Mouse (Mus musculus) limb, embryonic 15.5 days (tissue): ENCODE results near the gene Zfp219. TPM values are rescaled to one million over a fixed set of nuclear protein-coding genes. Genes with fewer than 3 reads are reported as not detected.
A peak's percentile ranks its signal among the peaks of the same experiment; 100 is the strongest.

Experiments
- ATAC-seq: fragments of 200-750 bp; cut with Nextera tagmentation; 2 replicates; pipeline ENCODE4 v1.8.0; 2017; ENCODE audit warnings: low read depth, moderate TSS enrichment; ENCODE audit not compliant: insufficient number of reproducible peaks, low FRiP score, low TSS enrichment
- H3K27ac ChIP-seq: fragments of 300-500 bp; sonication (generic); 2 replicates; pipeline ENCODE4 v1.5.1; 2015; ENCODE audit warnings: moderate library complexity, mild to moderate bottlenecking, inconsistent platforms
- H3K27me3 ChIP-seq: fragments of 300-500 bp; sonication (generic); 2 replicates; pipeline ENCODE4 v1.6.1; 2015; ENCODE audit warnings: inconsistent platforms
- H3K36me3 ChIP-seq: fragments of 300-500 bp; sonication (generic); 2 replicates; pipeline ENCODE4 v1.6.1; 2015; ENCODE audit warnings: inconsistent platforms
- H3K4me1 ChIP-seq: fragments of 300-500 bp; sonication (generic); 2 replicates; pipeline ENCODE4 v1.6.1; 2015; ENCODE audit warnings: inconsistent platforms
- H3K4me2 ChIP-seq: fragments of 300-500 bp; sonication (generic); 2 replicates; pipeline ENCODE4 v1.6.1; 2015; ENCODE audit warnings: mild to moderate bottlenecking, inconsistent platforms
- H3K4me3 ChIP-seq: fragments of 300-500 bp; sonication (generic); 2 replicates; pipeline ENCODE4 v1.5.1; 2015; ENCODE audit warnings: mild to moderate bottlenecking, inconsistent platforms
- H3K9ac ChIP-seq: fragments of 300-500 bp; sonication (generic); 2 replicates; pipeline ENCODE4 v1.6.1; 2015; ENCODE audit warnings: inconsistent platforms
- H3K9me3 ChIP-seq: fragments of 300-500 bp; sonication (generic); 2 replicates; pipeline ENCODE4 v1.6.1; 2016; ENCODE audit warnings: inconsistent platforms
- WGBS: fragments of 180-500 bp; shearing (Covaris S2); methylation state at CpG from one replicate; pipeline ENCODE4 v1.1.7; 2015; 5-methylcytosine and 5-hydroxymethylcytosine counted together
- polyA plus RNA-seq: library from polyadenylated mRNA; unstranded; fragments of >200 nt; fragmentation: Nextera tagmentation; extraction: Ambion mirVana; gene quantifications from 2 replicates; pipeline ENCODE4 v1.2.1, GENCODE M21; 2015

Zfp219 gene
- polyA plus RNA-seq, 1 experiment from 2014 or later = 26.7 TPM

- no peak for ATAC-seq
- Histone ChIP-seq H3K9me3 (no peaks in the 10 kb centered on the region), H3K4me2 (peak overlapping the region; percentile 30), H3K27me3 (no peaks in the 10 kb centered on the region), H3K4me1 (peaks cover 30% of the 10 kb centered on the region), H3K36me3 (peaks cover 44% of the 10 kb centered on the region), H3K9ac (no peak overlapping the region), H3K27ac (no peak overlapping the region), H3K4me3 (peak overlapping the region; percentile 7; the same call in 1 of the 2 replicates)
- 63% methylated on average over 26 of the region's 26 CpGs for WGBS
Observed at GRCm38 (mm10) chr14:52009361-52009760, 11.2 kb downstream of the Zfp219 start.

DNA sequence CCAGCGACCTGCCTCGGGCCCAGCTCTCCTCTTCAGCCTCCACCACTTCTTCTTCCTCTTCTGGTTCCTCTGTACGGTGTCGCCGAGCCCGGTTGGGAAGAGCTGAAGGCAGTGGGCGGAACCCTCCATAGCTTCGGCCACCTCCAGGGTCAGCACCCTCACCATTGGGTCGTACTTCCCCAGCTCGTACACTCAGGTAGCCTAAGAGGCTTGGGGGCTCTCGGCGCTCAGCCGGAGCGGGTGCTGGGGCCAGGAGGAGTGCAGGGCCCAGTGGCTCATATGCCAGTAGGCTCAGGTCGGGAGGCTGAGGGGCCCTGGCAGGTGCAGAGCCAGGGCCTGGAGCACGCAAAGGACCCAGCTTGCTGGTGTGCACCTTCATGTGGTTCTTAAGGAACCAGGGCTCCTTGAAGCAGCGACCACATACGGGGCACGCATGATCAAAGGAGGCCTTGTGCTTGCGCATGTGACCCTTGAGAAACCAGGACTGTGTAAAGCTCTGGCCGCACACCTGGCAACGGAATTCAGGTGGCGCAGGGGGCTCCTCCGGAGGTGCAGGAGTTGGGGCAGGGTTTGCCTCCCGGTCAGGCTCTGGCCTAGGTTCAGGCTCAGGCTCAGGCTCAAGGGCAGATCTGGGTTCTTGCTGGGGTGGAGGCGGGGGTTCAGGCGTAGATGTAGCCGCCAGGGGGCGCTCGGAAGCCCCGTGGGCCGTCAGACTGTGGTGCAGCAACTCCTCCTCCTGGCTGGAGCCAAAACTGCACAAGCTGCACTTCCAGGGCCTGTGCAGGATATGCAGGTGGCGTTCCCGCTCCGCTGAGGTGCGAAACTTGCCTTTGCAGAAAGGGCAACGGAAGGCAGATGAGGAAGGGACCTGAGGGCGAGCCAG, 12.0 kb downstream of the Zfp219 start:
- H3K4me2 ChIP-seq = peak overlapping the region; percentile 30
- ATAC-seq = peak; percentile 38; the same call in 1 of the 2 replicates
- 55% methylated on average over 38 of the region's 38 CpGs for WGBS
- H3K4me3 ChIP-seq = peak overlapping the region; percentile 7; the same call in 1 of the 2 replicates
- H3K27me3 ChIP-seq = no peaks in the 10 kb centered on the region
- peaks cover 52% of the 10 kb centered on the region for H3K36me3 ChIP-seq
- no peak overlapping the region for H3K9ac ChIP-seq
- peaks cover 32% of the 10 kb centered on the region for H3K4me1 ChIP-seq
- H3K9me3 ChIP-seq = no peaks in the 10 kb centered on the region
- H3K27ac ChIP-seq = no peak overlapping the region

GRCm38 (mm10) chr14:52006771-52007170, 13.8 kb downstream of the Zfp219 start:
- no peak overlapping the region for H3K4me3 ChIP-seq
- H3K27ac ChIP-seq = no peak overlapping the region
- H3K9me3 ChIP-seq = no peaks in the 10 kb centered on the region
- no peak overlapping the region for H3K9ac ChIP-seq
- peaks cover 31% of the 10 kb centered on the region for H3K4me1 ChIP-seq
- 93% methylated on average over 23 of the region's 23 CpGs for WGBS
- no peaks in the 10 kb centered on the region for H3K27me3 ChIP-seq
- peaks cover 70% of the 10 kb centered on the region for H3K36me3 ChIP-seq
- ATAC-seq = no peak
- H3K4me2 ChIP-seq = no peak overlapping the region

- H3K9ac ChIP-seq = no peak overlapping the region
- no peak for ATAC-seq
- H3K4me2 ChIP-seq = no peak overlapping the region
- no peak overlapping the region for H3K4me3 ChIP-seq
- peaks cover 31% of the 10 kb centered on the region for H3K4me1 ChIP-seq
- peaks cover 72% of the 10 kb centered on the region for H3K36me3 ChIP-seq
- WGBS = 80% methylated on average over 8 of the region's 8 CpGs
- H3K27me3 ChIP-seq = no peaks in the 10 kb centered on the region
- no peak overlapping the region for H3K27ac ChIP-seq
- no peaks in the 10 kb centered on the region for H3K9me3 ChIP-seq
Observed at GRCm38 (mm10) chr14:52006241-52006640, 14.3 kb downstream of the Zfp219 start.

DNA sequence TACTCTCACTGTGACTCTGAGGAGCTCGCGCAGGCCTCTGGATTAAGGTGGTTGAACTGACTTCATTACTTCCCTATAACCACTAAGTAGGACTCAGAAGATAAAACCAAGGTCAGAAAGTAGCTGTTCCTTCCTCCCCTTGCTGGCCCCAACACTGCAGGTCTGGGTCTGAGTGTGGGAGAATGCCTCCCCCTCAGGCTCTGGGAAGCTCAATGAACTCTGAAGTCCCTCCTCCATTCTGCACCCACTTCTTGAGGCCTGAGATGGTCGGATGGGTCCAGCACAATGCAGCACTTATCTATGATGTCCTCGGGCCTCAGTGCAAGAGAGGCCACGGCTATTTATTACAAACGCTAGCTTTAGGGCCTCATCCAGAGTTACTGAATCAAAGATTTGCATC, 14.9 kb downstream of the Zfp219 start:
- Histone ChIP-seq H3K4me2 (no peak overlapping the region), H3K4me1 (peaks cover 28% of the 10 kb centered on the region), H3K9ac (no peak overlapping the region), H3K9me3 (no peaks in the 10 kb centered on the region), H3K36me3 (peaks cover 77% of the 10 kb centered on the region), H3K27ac (no peak overlapping the region), H3K4me3 (no peak overlapping the region), H3K27me3 (no peaks in the 10 kb centered on the region)
- no peak for ATAC-seq
- 89% methylated on average over 6 of the region's 6 CpGs for WGBS

GRCm38 (mm10) chr14:52005141-52005540, 15.4 kb downstream of the Zfp219 start:
- no peak for ATAC-seq
- H3K27ac ChIP-seq = no peak overlapping the region
- peaks cover 81% of the 10 kb centered on the region for H3K36me3 ChIP-seq
- no peak overlapping the region for H3K4me3 ChIP-seq
- H3K9me3 ChIP-seq = no peaks in the 10 kb centered on the region
- no peak overlapping the region for H3K9ac ChIP-seq
- H3K4me1 ChIP-seq = peaks cover 23% of the 10 kb centered on the region
- H3K4me2 ChIP-seq = no peak overlapping the region
- 76% methylated on average over 7 of the region's 7 CpGs for WGBS
- no peaks in the 10 kb centered on the region for H3K27me3 ChIP-seq

- ATAC-seq = no peak
- WGBS = 44% methylated on average over 16 of the region's 16 CpGs
- Histone ChIP-seq H3K4me1 (peaks cover 14% of the 10 kb centered on the region), H3K36me3 (peaks cover 87% of the 10 kb centered on the region), H3K27ac (no peak overlapping the region), H3K9me3 (no peaks in the 10 kb centered on the region), H3K4me3 (no peak overlapping the region), H3K27me3 (no peaks in the 10 kb centered on the region), H3K9ac (no peak overlapping the region), H3K4me2 (no peak overlapping the region)
Observed at GRCm38 (mm10) chr14:52003981-52004495, 16.5 kb downstream of the Zfp219 start.

DNA sequence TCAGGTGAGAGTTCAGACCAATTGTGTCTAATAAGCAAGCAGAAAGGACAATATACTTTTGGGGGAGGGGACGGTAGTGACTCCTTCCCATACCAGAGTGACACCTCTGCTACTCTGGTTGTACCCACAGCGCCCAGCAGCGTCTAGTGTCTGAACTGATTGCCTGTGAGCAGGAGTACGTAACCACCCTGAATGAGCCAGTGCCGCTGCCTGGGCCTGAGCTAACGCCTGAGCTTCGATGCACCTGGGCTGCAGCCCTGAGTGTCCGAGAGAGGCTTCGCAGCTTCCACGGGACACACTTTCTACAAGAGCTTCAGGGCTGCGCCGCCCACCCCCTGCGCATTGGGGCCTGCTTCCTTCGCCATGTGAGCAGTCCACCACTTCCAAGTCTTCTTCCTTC, 23.1 kb downstream of the Zfp219 start:
- no peak for ATAC-seq
- H3K9me3 ChIP-seq = no peaks in the 10 kb centered on the region
- H3K4me3 ChIP-seq = no peak overlapping the region
- H3K27ac ChIP-seq = no peak overlapping the region
- no peak overlapping the region for H3K4me2 ChIP-seq
- H3K36me3 ChIP-seq = peaks cover 88% of the 10 kb centered on the region
- no peaks in the 10 kb centered on the region for H3K27me3 ChIP-seq
- H3K9ac ChIP-seq = no peak overlapping the region
- 92% methylated on average over 14 of the region's 14 CpGs for WGBS
- H3K4me1 ChIP-seq = no peaks in the 10 kb centered on the region

- ATAC-seq = no peak
- peaks cover 88% of the 10 kb centered on the region for H3K36me3 ChIP-seq
- no peak overlapping the region for H3K4me3 ChIP-seq
- H3K4me1 ChIP-seq = no peaks in the 10 kb centered on the region
- H3K9ac ChIP-seq = no peak overlapping the region
- H3K4me2 ChIP-seq = no peak overlapping the region
- H3K27ac ChIP-seq = no peak overlapping the region
- WGBS = 66% methylated on average over 17 of the region's 17 CpGs
- no peaks in the 10 kb centered on the region for H3K9me3 ChIP-seq
- no peaks in the 10 kb centered on the region for H3K27me3 ChIP-seq
Observed at GRCm38 (mm10) chr14:51996866-51997265, 23.7 kb downstream of the Zfp219 start.

GRCm38 (mm10) chr14:51996231-51996841, 24.2 kb downstream of the Zfp219 start:
- Histone ChIP-seq H3K27ac (no peak overlapping the region), H3K4me3 (no peak overlapping the region), H3K9ac (no peak overlapping the region), H3K36me3 (peaks cover 91% of the 10 kb centered on the region), H3K9me3 (no peaks in the 10 kb centered on the region), H3K4me1 (no peaks in the 10 kb centered on the region), H3K4me2 (no peak overlapping the region), H3K27me3 (no peaks in the 10 kb centered on the region)
- ATAC-seq = no peak
- whole genome bisulfite sequencing = 84% methylated on average over 13 of the region's 13 CpGs

DNA sequence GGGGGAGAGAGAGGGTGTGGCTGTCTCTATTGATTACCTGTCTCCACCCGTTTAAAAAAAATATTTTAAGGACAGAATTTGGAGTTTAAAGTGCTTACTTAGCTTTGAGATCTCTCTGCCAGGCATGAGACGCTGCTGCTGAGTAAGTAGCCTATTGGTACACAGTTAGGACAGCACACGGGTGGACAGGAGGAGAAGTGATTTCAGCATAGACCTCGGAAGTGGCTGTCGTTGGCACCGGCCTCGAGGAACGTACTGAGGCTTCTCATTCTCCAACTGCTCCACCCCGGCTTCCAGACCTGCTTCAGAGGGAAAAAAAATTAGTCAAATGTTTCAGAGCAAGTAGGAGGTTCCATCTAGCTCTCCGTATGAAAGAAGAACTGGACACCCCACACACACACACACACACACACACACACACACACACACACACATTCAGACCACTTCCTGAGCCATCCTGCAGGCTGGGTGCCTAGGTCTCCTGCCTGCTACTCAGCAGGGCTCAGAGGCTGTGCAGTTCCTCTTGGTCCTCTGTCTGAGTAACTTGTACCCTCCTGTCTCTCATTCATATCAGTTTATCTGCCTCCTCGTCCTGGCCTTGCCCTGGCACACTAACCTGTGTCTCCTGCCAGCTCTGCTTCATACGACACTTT, 25.2 kb downstream of the Zfp219 start:
- Histone ChIP-seq H3K27me3 (no peaks in the 10 kb centered on the region), H3K9ac (no peak overlapping the region), H3K4me2 (no peak overlapping the region), H3K27ac (no peak overlapping the region), H3K36me3 (peaks cover 93% of the 10 kb centered on the region), H3K4me3 (no peak overlapping the region), H3K9me3 (no peaks in the 10 kb centered on the region), H3K4me1 (no peaks in the 10 kb centered on the region)
- WGBS = 77% methylated on average over 12 of the region's 12 CpGs
- ATAC-seq = no peak

- Histone ChIP-seq H3K9me3 (no peaks in the 10 kb centered on the region), H3K27me3 (no peaks in the 10 kb centered on the region), H3K27ac (no peak overlapping the region), H3K4me1 (0 out of 2 replicates have a peak, but pooled peaks cover 4% of the 10 kb centered on the region), H3K4me2 (no peak overlapping the region), H3K4me3 (no peak overlapping the region), H3K36me3 (peaks cover 93% of the 10 kb centered on the region), H3K9ac (no peak overlapping the region)
- 89% methylated on average over 4 of the region's 4 CpGs for WGBS
- no peak for ATAC-seq
Observed at GRCm38 (mm10) chr14:51994453-51994852, 26.1 kb downstream of the Zfp219 start.
